Mouse (Mus musculus) testis, adult 10 weeks (tissue): Measurements from ENCODE around the gene Olfr1496. TPM values are rescaled to one million over a fixed set of nuclear protein-coding genes. Genes with fewer than 3 reads are reported as not detected.

Experiments
- polyA plus RNA-seq: library from polyadenylated mRNA; stranded (reverse); fragments of 350-450 nt; fragmentation: Illumina TruSeq; extraction: RNeasy Lipid Tissue Mini Kit (QIAGEN cat#74804); gene quantifications from one replicate; pipeline ENCODE4 v1.2.3, GENCODE M21; 2014; ENCODE audit warnings: low read depth, low replicate concordance

Olfr1496 gene
- polyA plus RNA-seq: not detected

GRCm38 (mm10) chr19:13777578-13777977, at the start of gene Olfr1496:
Gene Olfr1496, plus strand, starts transcription at chr19:13777878.

GRCm38 (mm10) chr19:13739428-13739827, 38.2 kb upstream of the Olfr1496 start, which contains the start of gene Olfr1494:
Gene Olfr1494, plus strand, starts transcription at chr19:13739728.

GRCm38 (mm10) chr19:13764306-13764705, 13.4 kb upstream of the Olfr1496 start, which contains the start of gene Olfr1495:
Gene Olfr1495, plus strand, starts transcription at chr19:13764606.

GRCm38 (mm10) chr19:13798102-13798501, 20.4 kb downstream of the Olfr1496 start, which contains the start of gene Olfr1497:
Gene Olfr1497, minus strand, starts transcription at chr19:13798202.

GRCm38 (mm10) chr19:13819347-13819746, 41.7 kb downstream of the Olfr1496 start, which contains the start of gene Olfr1499:
Gene Olfr1499, minus strand, starts transcription at chr19:13819447.

GRCm38 (mm10) chr19:13830388-13830787, 52.7 kb downstream of the Olfr1496 start, which contains the start of gene Olfr1500:
Gene Olfr1500, minus strand, starts transcription at chr19:13830488.

Other genes starting within 250 kb of the Olfr1496 start
- gene Olfr1480, start 250.0 kb upstream of the Olfr1496 start, polyA plus RNA-seq: not detected
- gene Olfr1484, start 194.4 kb upstream of the Olfr1496 start, polyA plus RNA-seq: not detected
- not detected for gene Olfr1487, start 160.5 kb upstream of the Olfr1496 start, polyA plus RNA-seq
- gene Olfr1489, start 146.3 kb upstream of the Olfr1496 start, polyA plus RNA-seq: not detected
- gene Olfr1490, start 126.8 kb upstream of the Olfr1496 start, polyA plus RNA-seq: not detected
- not detected for gene Olfr1491, start 80.6 kb upstream of the Olfr1496 start, polyA plus RNA-seq
- not detected for gene Olfr1493-ps1, start 54.6 kb upstream of the Olfr1496 start, polyA plus RNA-seq
- gene Olfr1494, start 38.1 kb upstream of the Olfr1496 start, polyA plus RNA-seq: not detected
- not detected for gene Olfr1495, start 13.3 kb upstream of the Olfr1496 start, polyA plus RNA-seq
- gene Olfr1497, start 20.3 kb downstream of the Olfr1496 start, polyA plus RNA-seq: not detected
- not detected for gene Olfr1499, start 41.6 kb downstream of the Olfr1496 start, polyA plus RNA-seq
- gene Olfr1500, start 52.6 kb downstream of the Olfr1496 start, polyA plus RNA-seq: not detected
- not detected for gene Olfr1501, start 72.8 kb downstream of the Olfr1496 start, polyA plus RNA-seq
- not detected for gene Olfr1502, start 83.9 kb downstream of the Olfr1496 start, polyA plus RNA-seq
- gene Olfr1504, start 120.0 kb downstream of the Olfr1496 start, polyA plus RNA-seq: not detected
- not detected for gene Olfr1505, start 135.7 kb downstream of the Olfr1496 start, polyA plus RNA-seq